Mouse (Mus musculus): ENCODE results near the gene 1700015G11Rik. TPM values are rescaled to one million over a fixed set of nuclear protein-coding genes. Genes with fewer than 3 reads are reported as not detected.

The 1700015G11Rik gene
- polyA plus RNA-seq (2012; fragmentation: generic; extraction: Trizol) = not detected
- long read RNA-seq, experiment 1 = 0 reads
- long read RNA-seq, experiment 2 = 0 reads

GRCm38 (mm10) chr7:52015628-52016027 is at the start of gene 1700015G11Rik:
TSS of gene 1700015G11Rik (minus strand) at chr7:52015728.
- Histone ChIP-seq H3K27me3 (ENCODE audit: control insufficient read depth, insufficient read depth, insufficient read length) (no peaks in the 10 kb centered on the region), H3K36me3 (ENCODE audit: control insufficient read depth, insufficient read depth) (no peaks in the 10 kb centered on the region), H3K79me2 (ENCODE audit: control insufficient read depth, insufficient read depth) (no peaks in the 10 kb centered on the region), H3K79me3 (ENCODE audit: low read depth) (no peaks in the 10 kb centered on the region), H3K4me3 (ENCODE audit: insufficient read depth, poor library complexity, severe bottlenecking) (no peak within 1 kb of the TSS), H3ac (ENCODE audit: control insufficient read depth, insufficient read length, low read depth) (no peak within 1 kb of the TSS)
- no peak for TF ChIP-seq FOSL1 (IDR thresholded peaks at IDR 0.05; ENCODE audit: insufficient read depth, low read length, poor library complexity, severe bottlenecking)
- no peak for TF ChIP-seq MAX (IDR thresholded peaks at IDR 0.05)
- no peak for TF ChIP-seq CTCF (IDR thresholded peaks at IDR 0.05; ENCODE audit: control insufficient read depth, insufficient read depth, insufficient read length)
- no peak for TF ChIP-seq MYOG (IDR thresholded peaks at IDR 0.05; ENCODE audit: control insufficient read depth, extremely low read depth, insufficient read length)
- no peak for TF ChIP-seq USF1 (IDR thresholded peaks at IDR 0.05; ENCODE audit: low read depth)
- no peak for TF ChIP-seq MYOD1 (IDR thresholded peaks at IDR 0.05; ENCODE audit: control insufficient read depth, insufficient read length, low read depth)
- no peak for TF ChIP-seq CEBPB (IDR thresholded peaks at IDR 0.05; ENCODE audit: low read depth)

- no peaks in the 10 kb centered on the region for H3K79me2 ChIP-seq (ENCODE audit: control insufficient read depth, insufficient read depth)
- H3K79me3 ChIP-seq (ENCODE audit: low read depth) = no peaks in the 10 kb centered on the region
- H3K4me3 ChIP-seq (ENCODE audit: insufficient read depth, poor library complexity, severe bottlenecking) = no peak overlapping the region
- no peak for TF ChIP-seq USF1 (IDR thresholded peaks at IDR 0.05; ENCODE audit: low read depth)
- no peak for TF ChIP-seq FOSL1 (IDR thresholded peaks at IDR 0.05; ENCODE audit: insufficient read depth, low read length, poor library complexity, severe bottlenecking)
- no peak for TF ChIP-seq MAX (IDR thresholded peaks at IDR 0.05)
- TF ChIP-seq MYOD1 (IDR thresholded peaks at IDR 0.05; ENCODE audit: control insufficient read depth, insufficient read length, low read depth) = no peak
- no peaks in the 10 kb centered on the region for H3K27me3 ChIP-seq (ENCODE audit: control insufficient read depth, insufficient read depth, insufficient read length)
- no peaks in the 10 kb centered on the region for H3K36me3 ChIP-seq (ENCODE audit: control insufficient read depth, insufficient read depth)
- H3ac ChIP-seq (ENCODE audit: control insufficient read depth, insufficient read length, low read depth) = no peak overlapping the region
These were observed 41.4 kb upstream of the 1700015G11Rik start for GRCm38 (mm10) chr7:52056954-52057353.

DNA sequence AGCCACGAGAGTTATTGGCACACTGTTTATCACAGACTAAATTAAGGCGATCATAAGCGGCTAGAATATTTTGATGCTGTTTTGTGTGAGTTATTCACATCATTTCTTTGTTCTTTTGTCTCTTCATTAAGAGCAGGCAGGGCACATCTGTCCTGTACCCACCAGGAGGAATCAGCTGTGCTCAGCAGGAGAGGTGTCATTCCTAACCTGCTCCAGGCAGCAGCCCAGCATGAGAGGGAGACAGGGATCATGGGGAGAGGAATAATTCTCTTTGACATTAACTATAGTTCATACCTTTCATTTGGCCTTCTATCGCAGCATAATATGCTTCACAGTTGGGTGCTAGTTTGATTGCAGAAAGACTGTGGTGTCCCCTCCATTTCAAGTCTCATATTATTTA is 40.7 kb upstream of the 1700015G11Rik start:
- H3K4me3 ChIP-seq (ENCODE audit: insufficient read depth, poor library complexity, severe bottlenecking) = no peak overlapping the region
- TF ChIP-seq CEBPB (IDR thresholded peaks at IDR 0.05; ENCODE audit: low read depth) (no peak), USF1 (IDR thresholded peaks at IDR 0.05; ENCODE audit: low read depth) (no peak), MYOG (IDR thresholded peaks at IDR 0.05; ENCODE audit: control insufficient read depth, extremely low read depth, insufficient read length) (no peak), FOSL1 (IDR thresholded peaks at IDR 0.05; ENCODE audit: insufficient read depth, low read length, poor library complexity, severe bottlenecking) (no peak), MAX (IDR thresholded peaks at IDR 0.05) (no peak), CTCF (IDR thresholded peaks at IDR 0.05; ENCODE audit: control insufficient read depth, insufficient read depth, insufficient read length) (no peak), MYOD1 (IDR thresholded peaks at IDR 0.05; ENCODE audit: control insufficient read depth, insufficient read length, low read depth) (no peak)
- H3K36me3 ChIP-seq (ENCODE audit: control insufficient read depth, insufficient read depth) = no peaks in the 10 kb centered on the region
- H3K79me2 ChIP-seq (ENCODE audit: control insufficient read depth, insufficient read depth) = no peaks in the 10 kb centered on the region
- no peak overlapping the region for H3ac ChIP-seq (ENCODE audit: control insufficient read depth, insufficient read length, low read depth)
- no peaks in the 10 kb centered on the region for H3K79me3 ChIP-seq (ENCODE audit: low read depth)
- H3K27me3 ChIP-seq (ENCODE audit: control insufficient read depth, insufficient read depth, insufficient read length) = no peaks in the 10 kb centered on the region

DNA sequence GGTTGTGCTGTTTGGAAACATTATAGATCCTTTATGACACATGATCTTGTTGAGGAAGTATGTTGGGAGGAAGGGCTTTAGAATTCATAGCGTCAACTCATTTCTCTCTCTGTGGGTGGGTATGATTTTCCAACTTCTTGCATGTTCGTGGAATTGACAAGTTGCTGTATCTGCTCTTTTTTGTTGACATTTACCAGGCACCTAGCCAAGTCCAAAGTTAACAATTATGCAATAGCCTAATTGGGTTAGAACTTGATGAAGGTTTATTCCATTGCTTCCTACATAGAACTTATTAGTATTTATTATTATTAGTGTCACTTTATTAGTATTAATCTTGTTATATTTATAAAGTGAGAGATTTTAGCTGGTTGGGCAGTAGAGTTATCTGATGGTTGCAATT is 40.3 kb upstream of the 1700015G11Rik start:
- no peak overlapping the region for H3K4me3 ChIP-seq (ENCODE audit: insufficient read depth, poor library complexity, severe bottlenecking)
- TF ChIP-seq MAX (IDR thresholded peaks at IDR 0.05) (no peak), MYOD1 (IDR thresholded peaks at IDR 0.05; ENCODE audit: control insufficient read depth, insufficient read length, low read depth) (no peak), CEBPB (IDR thresholded peaks at IDR 0.05; ENCODE audit: low read depth) (no peak), MYOG (IDR thresholded peaks at IDR 0.05; ENCODE audit: control insufficient read depth, extremely low read depth, insufficient read length) (no peak), FOSL1 (IDR thresholded peaks at IDR 0.05; ENCODE audit: insufficient read depth, low read length, poor library complexity, severe bottlenecking) (no peak), CTCF (IDR thresholded peaks at IDR 0.05; ENCODE audit: control insufficient read depth, insufficient read depth, insufficient read length) (no peak), USF1 (IDR thresholded peaks at IDR 0.05; ENCODE audit: low read depth) (no peak)
- no peak overlapping the region for H3ac ChIP-seq (ENCODE audit: control insufficient read depth, insufficient read length, low read depth)
- no peaks in the 10 kb centered on the region for H3K27me3 ChIP-seq (ENCODE audit: control insufficient read depth, insufficient read depth, insufficient read length)
- no peaks in the 10 kb centered on the region for H3K36me3 ChIP-seq (ENCODE audit: control insufficient read depth, insufficient read depth)
- no peaks in the 10 kb centered on the region for H3K79me2 ChIP-seq (ENCODE audit: control insufficient read depth, insufficient read depth)
- H3K79me3 ChIP-seq (ENCODE audit: low read depth) = no peaks in the 10 kb centered on the region

DNA sequence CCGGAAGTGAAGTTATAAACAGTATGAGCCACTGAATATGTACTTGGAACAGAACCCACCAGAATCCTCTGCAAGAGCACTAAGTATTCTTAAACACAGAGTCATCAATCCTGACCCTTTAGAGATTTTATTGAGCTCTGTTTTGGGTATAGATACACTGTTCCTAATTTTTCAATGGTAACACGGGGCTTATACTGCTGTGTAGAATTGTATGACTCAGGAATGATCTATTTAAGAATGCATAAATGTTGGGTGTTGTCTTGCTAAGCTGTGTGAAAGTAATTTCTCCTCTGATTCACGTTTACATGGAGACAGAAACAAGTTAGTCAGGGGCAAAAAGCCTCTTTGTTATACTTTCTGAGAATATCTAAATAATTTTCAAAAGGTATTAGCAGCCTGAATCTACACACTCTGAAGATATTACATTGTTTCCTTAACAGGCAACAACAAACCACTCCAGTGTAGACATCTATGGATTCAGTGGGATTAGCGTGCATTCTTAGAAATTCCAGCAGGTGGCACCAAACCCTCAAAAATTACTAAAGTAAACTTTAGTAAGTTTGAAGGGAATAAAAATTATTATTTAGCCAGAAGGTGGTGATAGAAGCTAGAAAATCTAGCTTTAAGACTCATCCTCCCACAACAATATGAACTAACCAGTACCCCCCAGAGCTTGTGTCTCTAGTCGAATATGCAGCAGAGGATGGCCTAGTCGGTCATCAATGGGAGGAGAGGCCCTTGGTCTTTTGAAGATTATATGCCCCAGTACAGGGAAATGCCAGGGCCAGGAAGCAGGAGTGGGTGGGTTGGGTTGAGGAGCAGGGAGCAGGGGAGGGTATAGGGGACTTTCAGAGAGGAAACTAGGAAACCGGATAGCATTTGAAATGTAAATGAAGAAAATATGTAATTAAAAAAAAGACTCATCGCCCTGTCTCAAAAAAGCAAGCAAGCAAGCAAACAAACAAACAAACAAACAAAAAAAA is 22.4 kb upstream of the 1700015G11Rik start:
- TF ChIP-seq CTCF (IDR thresholded peaks at IDR 0.05; ENCODE audit: control insufficient read depth, insufficient read depth, insufficient read length) (no peak), MYOD1 (IDR thresholded peaks at IDR 0.05; ENCODE audit: control insufficient read depth, insufficient read length, low read depth) (no peak)
- Histone ChIP-seq H3ac (ENCODE audit: control insufficient read depth, insufficient read length, low read depth) (no peak overlapping the region), H3K79me2 (ENCODE audit: control insufficient read depth, insufficient read depth) (no peaks in the 10 kb centered on the region), H3K27me3 (ENCODE audit: control insufficient read depth, insufficient read depth, insufficient read length) (no peaks in the 10 kb centered on the region), H3K4me3 (ENCODE audit: insufficient read depth, poor library complexity, severe bottlenecking) (no peak overlapping the region), H3K79me3 (ENCODE audit: low read depth) (no peaks in the 10 kb centered on the region), H3K36me3 (ENCODE audit: control insufficient read depth, insufficient read depth) (no peaks in the 10 kb centered on the region)

Data from C2C12 (cell line).